Mouse (Mus musculus) cerebellum, postnatal 10 days (tissue): ENCODE data around the gene Kcnj6.

Experiments used
- DNase-seq, 2 experiments: peaks; one replicate each; pipeline ENCODE4 v3.0.0; 2021; ENCODE audit warnings: mixed read lengths in 2 of 2

Kcnj6 gene

GRCm38 (mm10) chr16:94765129-94765528 lies 232.4 kb downstream of the Kcnj6 start:
- peak; percentile 42 to 45 for DNase-seq

DNA sequence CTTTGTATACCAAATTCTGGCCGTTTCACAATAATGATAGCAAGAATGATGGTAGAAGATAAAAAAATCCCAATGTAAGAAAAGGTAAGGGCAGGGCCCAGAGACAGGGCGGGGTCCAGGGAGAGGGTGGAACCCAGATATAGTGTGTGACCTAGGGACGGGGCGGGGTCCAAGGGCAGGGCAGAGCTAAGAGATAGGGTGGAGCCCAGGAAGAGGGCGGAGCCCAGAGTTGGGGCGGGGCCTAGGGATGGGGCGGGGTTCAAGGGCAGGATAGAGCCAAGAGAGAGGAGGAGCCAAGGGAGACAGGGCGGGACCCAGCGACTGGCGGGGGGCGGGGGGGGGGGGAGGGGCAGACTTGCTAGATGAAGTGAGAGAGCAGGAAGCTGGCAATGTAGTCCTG lies 236.8 kb downstream of the Kcnj6 start:
- no peak for DNase-seq

GRCm38 (mm10) chr16:94759761-94760160 lies 237.7 kb downstream of the Kcnj6 start:
- DNase-seq = no peak

GRCm38 (mm10) chr16:94758606-94759005 lies 238.9 kb downstream of the Kcnj6 start:
- no peak for DNase-seq

GRCm38 (mm10) chr16:94756352-94756751 lies 241.1 kb downstream of the Kcnj6 start:
- DNase-seq = peak; percentile 62

DNA sequence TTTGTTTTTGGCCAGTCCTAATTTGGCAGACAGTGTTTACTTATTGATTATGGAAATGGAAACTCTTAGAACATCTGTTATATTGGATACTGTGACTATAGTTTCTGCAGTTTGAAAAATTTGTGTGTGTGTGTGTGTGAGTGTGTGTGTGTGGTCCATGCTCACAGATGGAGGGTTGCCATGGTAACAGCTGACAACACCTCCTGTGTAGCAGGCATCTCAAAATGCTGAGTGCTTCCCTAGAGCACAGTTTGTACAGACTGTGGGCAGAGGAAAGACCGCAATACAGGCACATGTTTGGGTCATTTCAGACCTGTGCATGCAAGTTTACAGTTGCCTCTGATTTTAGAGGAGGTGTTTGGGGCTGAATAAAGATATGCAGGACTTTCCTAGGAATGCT lies 244.0 kb downstream of the Kcnj6 start:
- peak; percentile 66 to 77 for DNase-seq

GRCm38 (mm10) chr16:94752781-94753180 lies 244.7 kb downstream of the Kcnj6 start:
- DNase-seq = peak; percentile 39 to 52

DNA sequence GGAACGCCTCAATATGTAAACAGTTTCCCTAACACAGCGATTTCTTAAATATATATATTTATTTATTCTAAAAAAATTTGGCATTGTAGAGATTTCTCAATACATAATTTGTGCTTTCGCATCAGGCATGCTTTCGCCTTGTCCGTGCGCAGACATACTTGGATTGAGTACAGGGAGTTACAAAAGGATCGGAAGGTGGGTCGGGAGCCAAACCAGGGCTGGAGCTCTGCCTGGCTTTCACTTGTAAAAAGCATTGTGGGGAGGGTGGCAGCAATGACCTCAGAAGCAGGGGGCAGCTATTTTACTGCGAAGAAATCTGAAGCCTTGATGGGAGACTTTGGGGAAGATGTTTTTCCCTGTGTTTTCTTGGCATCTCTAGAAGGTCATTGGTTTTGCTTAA lies 252.5 kb downstream of the Kcnj6 start:
- DNase-seq = peak; percentile 81 to 86

GRCm38 (mm10) chr16:94743853-94744501 lies 253.5 kb downstream of the Kcnj6 start:
- peak; percentile 69 to 74 for DNase-seq

DNA sequence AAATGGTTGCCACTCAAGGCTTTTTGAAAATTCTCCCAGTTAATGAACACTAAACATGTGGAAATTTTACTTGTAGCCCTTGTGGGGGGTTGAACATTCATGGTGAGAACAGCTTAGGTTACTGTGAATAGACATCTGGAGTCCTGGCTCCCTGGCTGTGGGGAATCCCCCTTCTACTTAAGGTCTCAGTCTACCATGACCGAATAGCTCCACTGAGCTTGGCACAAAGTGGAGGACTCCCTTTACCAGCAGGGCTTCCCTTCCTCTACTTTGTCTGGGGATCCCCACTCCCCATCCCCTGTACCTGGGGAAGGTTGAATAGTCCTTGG lies 260.2 kb downstream of the Kcnj6 start:
- no peak for DNase-seq

- no peak for DNase-seq
These were observed 260.8 kb downstream of the Kcnj6 start for GRCm38 (mm10) chr16:94736462-94737358.

DNA sequence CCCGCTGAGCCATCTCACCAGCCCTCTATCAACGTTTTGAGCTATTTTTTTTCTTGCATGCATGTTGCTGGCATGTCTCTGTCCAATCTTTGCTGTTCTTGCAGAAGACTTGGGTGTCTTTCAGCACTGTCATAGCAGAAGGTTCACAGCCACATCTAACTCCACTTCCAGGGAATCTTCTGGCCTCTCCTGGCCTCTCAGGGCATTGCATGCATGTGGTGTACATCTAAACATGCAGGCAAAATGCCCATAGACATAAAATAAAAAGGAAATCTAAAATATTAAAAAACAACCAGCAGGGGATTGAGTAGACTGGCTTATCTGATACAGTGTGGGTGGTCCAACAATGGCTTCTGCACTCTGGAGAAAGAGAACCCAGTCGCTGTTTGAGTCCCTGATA lies 262.0 kb downstream of the Kcnj6 start:
- DNase-seq = no peak

DNA sequence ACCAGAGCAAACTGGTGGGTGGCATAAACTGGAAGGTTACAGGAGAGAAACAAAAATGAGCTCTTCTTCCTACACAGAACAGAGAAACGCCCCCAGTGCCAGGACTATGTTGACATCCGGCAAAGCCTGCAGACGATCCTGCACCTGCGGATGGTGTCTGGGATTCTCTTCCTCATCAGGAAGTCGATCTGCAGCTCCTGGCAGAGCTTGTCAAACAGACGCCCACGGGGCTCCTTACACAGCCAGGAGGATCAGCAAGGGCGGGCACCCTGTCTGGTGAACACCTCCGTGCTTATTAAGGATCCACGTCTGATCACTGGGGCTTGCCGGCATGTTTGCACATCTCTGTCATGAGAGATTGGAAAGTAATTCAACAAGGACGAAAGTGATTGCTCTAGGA lies 266.5 kb downstream of the Kcnj6 start:
- DNase-seq = no peak

DNA sequence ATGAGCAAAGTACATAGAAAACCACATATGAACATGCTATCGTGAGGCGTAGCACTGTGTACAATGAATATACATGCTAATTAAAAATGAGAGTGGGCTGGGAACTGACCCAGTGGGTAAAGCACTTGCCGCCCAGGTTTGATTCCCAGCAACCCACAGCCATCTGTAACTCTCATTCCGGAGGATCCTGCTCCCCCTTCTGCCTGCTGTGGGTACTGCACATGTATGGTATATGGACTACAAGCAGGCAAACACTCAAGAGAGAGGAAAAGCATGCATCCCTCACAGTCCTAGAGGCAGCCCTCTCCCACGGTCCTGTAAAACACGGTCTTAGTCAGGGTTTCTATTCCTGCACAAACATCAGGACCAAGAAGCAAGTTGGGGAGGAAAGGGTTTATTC lies 268.3 kb downstream of the Kcnj6 start:
- no peak for DNase-seq

GRCm38 (mm10) chr16:94724747-94725211 lies 272.7 kb downstream of the Kcnj6 start:
- peak; percentile 71 to 72 for DNase-seq

DNA sequence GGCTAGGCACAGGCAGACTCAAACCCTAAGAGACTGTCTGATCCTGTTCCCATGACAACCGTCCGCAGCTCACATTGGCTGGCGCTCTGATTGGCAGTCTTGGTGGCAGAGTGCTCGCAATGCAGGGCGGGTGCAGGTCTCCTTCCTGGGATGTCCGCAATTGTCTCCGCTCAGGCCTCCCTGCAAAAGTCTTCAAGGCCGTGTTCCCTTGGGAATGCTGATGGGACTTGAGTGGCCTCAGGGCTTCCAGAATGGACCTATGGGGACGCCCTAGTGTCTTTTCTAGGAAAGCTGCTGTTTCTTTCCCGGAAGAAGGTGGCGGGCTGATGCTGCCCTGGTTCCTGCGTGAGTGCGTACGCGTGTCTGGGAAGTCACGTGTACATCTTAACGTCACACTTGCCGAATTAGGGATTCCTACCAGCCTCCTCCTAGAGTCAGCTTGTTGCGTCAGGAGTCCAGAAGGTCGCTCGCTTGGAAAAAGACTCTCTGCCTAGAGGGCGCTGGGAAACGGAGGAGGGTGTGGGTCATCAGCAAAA lies 273.4 kb downstream of the Kcnj6 start:
- peak; percentile 90 to 92 for DNase-seq

DNA sequence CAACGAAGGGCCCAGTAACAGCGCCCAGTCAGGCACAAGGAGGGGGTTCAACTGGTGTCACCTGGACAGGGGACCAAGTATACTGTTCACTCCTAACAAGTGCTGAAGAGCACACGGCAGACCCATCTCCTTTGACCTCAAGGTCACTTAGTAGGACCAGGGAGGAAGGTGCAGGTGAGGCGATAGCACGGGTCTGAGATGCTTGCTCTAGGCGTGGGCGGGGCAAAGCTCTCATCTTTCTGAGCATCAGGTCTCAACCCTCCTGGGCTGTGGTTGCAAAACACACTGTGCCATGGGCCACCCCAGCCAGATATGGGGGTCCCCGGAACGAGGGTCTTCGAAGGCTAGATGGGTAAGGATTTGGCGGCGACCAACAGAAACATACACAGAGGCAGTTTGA lies 274.6 kb downstream of the Kcnj6 start:
- DNase-seq = no peak

DNA sequence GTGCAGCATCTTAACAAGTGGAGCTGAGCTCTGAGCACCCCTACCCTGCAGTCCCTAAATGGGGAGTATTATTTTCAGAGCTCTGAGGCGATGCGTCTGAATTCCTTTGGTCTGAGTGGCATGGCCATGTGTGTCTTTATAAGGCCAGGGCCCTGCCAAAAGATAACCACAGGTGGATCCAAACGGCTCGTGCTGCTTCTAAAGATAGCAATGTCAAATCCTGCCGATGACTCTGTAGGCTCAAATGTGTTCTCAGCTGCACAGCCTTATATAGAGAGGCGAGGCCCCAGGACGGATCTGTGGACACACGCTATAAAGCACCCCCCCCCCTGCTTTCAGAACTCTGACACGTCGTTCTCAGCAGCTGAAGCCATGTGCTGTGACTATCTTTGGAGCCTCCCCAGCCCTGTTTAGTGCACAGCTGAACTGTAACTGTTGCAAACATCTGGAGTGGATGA lies 275.9 kb downstream of the Kcnj6 start:
- DNase-seq = no peak

DNA sequence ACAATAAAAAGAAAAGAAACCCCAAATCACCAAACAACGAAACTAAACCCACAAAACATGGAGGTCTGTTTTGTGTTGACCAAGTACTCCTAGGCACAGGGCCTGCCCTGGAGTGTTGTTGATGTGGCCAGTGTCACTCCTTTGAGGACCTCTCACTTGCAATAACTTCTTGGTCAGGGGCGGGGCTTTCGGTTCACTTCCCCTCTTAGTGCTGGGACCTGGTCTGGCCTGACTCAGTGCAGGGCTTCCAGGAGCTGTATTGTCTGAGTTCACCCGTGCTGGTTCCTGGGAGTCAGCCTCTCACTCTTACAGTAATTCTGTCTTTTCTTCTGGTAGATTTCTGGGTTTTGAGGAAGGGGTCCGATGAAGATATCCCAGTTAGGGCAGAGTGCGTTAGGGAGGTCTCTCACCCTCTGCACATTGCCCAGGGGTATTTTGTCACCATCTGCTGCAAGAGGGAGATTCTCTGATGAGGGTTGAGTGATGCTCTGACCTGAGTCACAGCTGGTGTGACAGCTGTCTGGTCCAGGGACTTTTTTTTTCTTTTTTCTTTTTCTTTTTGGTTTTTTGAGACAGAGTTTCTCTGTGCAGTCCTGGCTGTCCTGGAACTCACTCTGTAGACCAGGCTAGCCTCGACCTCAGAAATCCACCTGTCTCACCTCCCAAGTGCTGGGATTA lies 276.9 kb downstream of the Kcnj6 start:
- no peak for DNase-seq

DNA sequence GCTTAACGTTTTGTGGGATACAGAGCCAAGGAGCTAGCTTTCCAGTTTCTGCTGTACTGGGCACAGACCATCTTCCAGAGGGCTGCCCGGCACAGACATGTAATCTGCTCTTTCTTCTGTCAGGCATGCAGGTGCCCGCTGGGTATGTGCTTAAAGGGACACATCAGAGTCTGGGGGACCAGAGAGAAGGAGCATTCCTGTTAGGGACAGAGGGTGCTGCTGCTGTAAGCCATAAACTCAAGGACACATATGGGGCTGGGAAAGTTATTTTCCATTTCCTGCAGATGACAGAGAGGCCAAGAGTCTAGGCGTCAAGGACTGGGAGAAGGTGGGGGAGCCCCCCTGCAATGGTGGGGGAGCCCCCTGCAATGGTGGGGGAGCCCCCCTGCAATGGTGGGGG lies 278.0 kb downstream of the Kcnj6 start:
- no peak for DNase-seq

- DNase-seq = no peak
These were observed 278.6 kb downstream of the Kcnj6 start for GRCm38 (mm10) chr16:94718919-94719318.

DNA sequence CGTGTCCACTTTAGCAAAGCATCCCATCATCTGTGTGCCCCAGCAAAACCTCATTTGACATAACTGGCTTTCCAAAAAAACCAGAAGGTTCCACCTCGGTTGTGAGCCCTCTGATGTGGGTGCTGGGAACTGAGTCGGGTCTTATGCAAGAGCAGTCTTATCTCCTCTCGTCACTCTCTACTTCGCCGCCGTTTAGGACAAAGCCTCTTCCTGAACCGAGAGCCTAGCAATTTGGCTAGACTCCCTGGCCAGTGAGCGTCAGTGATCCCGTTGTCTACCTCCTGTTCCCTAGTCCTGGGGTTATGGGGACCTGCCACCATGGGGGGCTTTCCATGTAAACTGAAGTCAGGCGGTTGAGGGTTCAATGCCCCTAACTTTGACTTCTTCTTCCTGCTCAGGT lies 280.4 kb downstream of the Kcnj6 start:
- DNase-seq = no peak

- peak; percentile 58 for DNase-seq
These were observed 283.0 kb downstream of the Kcnj6 start for GRCm38 (mm10) chr16:94714483-94714882.
